Mouse (Mus musculus): ENCODE results near the gene Dok5.
A peak's percentile ranks its signal among the peaks of the same experiment; 100 is the strongest.

Dok5 gene

DNA sequence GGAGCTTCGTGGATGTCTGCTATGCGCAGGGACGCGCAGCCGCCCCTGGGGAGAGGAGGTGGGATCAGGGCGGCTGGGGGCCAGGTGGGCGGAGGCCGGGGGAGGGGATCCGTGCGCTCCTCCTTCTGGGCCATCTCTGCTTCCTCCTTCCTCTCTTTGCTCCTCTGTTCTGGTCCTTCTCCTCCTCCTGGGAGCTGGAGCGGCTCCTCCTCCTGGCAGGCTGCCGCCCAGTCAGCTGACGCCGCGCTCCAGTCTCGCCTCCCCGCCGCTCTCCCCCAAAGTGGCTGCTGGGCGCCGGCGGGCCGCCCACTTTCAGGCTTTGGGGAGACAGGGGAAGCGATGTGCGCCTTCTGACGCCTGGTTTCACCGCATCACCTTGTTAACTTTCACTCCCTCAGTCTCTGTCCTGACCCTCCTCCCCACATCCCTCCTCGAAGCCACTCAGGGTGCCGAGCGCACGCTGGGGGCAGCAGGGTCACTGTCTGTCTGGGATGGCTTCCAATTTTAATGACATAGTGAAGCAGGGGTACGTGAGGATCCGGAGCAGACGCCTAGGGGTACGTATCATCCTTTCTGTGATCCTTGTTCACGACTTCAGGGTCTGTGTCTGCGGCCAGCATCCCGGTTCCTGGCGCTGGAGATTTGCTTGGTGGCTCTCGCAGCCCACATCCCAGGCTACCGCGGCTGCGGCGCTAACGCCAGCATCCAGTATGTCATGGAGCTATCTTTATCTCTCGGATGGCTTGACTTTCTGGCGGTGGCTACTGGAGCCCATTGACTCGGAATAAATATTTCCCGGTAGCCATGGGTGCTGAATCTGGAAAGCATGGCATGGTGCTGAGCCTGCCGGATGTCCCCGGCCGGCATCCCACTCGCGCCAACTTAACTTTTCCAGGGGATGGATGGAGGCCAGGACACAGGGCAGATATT is at the start of gene Dok5:
Dok5 (plus strand) TSS at position 176 of the 930 bp plus-strand sequence.
- DNase-seq (ENCODE audit: low spot score) = peak; percentile 65

DNA sequence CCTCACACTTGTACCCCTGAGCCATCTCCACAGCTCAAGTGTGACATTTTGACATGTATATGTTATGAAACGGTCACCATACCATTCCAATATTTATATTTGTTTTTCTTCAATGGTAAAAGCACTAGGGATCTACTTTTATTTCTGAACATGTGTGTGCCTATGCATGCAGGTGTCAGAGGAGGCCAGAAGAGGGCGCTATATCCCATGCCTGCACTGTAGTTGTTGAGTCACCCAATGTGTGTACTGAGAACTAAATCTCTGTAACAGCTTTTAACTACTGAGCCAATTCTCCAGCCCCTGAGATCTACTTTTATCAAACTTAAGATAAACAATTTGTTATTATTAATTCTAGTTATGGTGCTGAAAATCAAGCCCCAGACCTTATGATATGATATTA is 48.2 kb upstream of the Dok5 start:
- no peak for DNase-seq (ENCODE audit: low spot score)

DNA sequence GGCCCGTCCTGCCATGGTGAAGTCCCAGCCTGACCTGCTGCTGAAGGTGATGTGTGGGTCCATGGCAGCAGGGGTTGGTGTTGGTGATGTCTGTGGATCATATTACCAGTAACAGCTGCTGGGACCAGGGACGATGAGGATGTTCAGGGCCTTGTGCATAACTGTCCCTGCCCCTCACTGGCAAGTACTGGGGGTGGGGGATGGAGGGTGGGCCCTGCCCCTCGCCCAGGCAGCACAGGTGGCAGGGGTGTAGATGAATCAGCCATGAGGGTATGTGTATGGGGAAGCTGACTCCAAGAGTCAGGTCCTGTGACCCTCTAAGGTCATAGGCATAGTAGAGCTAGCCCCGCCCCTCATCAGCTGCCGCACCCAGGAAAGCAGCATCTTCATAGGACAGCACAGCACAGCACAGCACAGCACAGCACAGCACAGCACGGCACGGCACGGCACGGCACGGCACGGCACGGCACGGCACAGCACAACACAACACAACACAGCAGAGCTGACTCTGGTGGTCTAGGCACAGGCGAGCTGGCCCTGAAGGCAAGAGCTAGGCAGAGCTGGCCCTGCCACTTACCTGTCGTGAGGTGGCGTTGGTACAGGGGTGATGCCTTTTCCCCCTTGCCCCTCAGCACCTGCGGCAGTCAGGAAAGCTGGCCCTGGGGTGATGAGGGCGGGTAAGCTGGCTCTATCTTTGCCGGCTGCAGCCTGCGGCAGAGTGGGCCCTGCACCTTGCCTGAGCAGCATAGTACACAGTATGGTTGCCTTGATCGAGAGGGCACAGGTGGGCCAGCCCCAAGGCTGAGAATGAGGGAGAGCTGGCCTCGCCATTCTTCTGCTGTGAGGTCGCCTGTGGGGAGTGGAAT is 36.3 kb upstream of the Dok5 start:
- no peak for DNase-seq (ENCODE audit: low spot score)

DNA sequence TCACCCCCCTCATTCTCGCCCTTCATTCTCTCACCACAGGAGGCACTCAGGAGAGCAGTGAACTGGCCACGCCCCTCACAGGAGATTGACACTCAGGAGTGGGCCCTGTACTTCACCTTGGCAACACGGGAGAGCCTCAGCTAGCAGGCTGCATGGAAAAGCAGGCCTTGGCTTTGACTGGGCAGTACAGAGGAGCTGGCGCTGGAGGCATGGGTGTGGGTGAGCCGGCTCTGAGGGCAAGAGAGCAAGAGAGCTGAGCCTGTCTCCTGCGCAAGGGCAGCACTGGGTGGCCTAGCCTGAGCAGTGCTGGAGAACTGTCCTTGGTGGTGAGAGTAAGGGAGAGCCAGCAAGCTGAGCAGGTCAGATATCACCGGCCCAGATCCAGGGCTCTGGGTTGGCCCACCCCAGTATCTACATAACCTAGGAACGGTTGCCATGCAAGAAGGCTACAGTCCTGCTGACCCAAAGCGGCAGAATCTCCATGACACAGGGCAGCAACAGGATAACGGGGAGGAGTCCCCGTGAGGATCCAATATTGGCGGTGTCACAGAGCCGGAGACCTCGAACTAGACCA is 35.6 kb upstream of the Dok5 start:
- no peak for DNase-seq (ENCODE audit: low spot score)

DNA sequence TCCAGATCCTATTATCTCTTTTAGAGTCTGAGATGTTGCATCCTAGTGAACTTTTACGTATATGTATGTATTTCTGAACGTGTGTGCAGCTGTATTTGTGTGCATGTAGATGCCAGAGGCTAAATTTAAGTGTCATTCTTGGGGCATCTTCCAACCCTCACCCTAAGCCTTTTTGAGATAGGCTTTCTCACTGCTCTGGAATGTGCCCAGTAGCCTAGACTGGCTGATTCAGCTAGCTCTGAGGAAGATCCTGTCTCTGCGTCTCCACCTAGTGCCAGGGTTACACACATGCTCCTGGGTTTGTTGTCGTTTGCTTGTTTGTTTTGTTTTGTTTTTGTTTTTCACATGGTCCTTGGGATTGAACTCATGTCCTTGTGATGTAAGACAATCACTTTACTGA is 31.1 kb upstream of the Dok5 start:
- no peak for DNase-seq (ENCODE audit: low spot score)

DNA sequence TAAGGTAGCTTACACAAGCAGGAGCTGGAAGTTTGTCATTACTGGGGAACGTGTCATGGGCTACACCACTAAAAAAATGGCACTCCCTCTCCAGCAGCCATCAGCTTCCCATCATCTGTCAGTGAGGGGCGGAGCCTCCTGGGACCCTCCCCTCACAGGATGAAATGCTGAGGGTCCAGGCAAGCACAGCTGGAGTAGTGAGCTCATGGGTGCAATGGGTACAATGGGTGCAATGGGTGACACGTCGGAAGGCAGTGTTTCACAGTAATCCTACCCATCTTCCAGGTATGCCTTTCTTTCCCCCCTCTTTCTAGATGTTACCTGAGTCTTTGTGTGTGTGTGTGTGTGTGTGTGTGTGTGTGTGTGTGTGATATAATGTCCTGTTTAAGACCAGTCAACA is 25.1 kb upstream of the Dok5 start:
- DNase-seq (ENCODE audit: low spot score) = no peak

DNA sequence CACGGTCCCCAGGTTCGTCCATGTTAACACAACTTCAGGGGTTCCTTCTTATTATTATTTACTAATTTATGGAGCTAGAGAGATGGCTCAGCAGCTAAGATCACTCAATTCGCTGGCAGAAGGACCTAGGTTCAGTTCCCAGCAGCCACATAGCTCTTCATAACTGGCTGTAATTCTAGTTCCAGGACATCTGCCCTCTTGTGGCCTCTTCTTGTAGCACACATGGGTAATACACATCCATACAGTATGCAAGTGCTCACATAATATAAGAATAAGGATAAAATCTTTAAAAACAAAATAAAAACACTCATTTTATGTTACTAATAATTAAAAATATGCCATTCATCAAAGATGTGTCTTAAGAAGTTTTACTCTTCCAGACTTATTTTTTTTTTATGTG is 23.9 kb upstream of the Dok5 start:
- DNase-seq (ENCODE audit: low spot score) = no peak

DNA sequence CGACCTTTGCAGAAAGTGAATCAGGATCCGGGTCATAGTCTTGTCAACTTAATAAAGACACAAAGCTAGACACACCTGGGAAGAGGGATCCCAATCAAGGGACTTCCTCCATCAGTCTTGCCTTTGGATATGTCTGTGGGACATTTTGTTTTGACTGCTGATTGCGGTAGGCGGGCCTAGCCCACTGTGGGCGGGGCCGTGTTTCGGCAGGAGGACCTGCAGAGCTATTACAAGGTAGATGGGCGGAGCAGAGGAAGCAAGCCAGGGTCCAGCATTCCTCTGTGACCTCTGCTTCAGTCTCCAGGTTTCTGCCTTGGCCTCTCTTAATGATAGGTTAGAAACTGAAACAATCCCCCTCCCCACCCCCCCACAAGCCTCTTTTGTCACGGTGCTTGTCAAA is 22.7 kb upstream of the Dok5 start:
- no peak for DNase-seq (ENCODE audit: low spot score)

DNA sequence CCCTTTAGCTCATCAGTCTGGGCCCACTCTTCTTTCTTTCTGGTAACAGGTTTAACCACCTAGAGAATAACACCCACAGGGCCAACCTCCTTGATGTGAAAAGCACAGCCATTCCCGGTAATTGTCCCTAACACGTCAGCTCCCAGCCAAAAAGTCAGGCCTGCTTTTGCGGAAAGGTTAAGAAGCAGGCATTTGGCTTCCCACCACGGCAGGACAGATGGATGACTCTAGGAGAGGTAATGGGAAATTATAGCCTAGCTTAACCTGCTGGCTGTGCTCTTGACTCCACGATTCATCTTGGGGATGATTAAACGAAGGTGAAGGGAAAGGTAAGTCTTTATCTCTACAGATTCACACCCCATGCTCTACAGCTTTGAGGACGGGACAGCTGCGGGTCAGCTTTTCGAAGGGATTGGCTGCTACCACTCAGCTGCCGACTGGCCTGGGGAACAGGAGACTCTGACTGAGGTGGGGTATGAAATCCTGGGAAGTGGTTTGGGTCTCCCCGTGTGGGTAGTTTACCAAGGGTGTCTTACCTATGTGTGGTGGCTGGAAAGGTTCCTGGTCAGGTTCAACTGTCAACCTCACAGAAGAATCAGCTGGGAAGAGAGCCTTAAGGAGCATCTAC is 18.8 kb upstream of the Dok5 start:
- DNase-seq (ENCODE audit: low spot score) = no peak

DNA sequence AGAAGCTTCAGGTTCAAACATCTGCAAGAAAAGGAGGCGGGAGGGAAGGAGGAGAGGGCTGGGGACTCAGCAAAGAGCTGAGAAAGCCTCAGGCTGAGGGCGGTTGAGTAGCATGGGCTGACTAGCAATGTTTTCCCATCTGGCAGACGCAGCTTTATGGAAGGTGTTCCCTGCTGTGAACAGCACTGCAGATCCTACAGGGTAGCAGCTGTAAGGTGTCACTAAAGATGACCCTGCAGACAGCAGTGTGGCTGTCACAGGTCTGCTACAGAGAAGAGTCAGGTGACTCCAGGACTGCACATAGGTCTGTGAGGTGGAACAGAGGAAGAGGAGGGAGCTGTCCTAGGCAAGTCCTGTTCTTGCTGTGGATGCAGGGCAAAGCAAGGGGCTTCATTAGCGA is 11.2 kb upstream of the Dok5 start:
- DNase-seq (ENCODE audit: low spot score) = no peak

DNA sequence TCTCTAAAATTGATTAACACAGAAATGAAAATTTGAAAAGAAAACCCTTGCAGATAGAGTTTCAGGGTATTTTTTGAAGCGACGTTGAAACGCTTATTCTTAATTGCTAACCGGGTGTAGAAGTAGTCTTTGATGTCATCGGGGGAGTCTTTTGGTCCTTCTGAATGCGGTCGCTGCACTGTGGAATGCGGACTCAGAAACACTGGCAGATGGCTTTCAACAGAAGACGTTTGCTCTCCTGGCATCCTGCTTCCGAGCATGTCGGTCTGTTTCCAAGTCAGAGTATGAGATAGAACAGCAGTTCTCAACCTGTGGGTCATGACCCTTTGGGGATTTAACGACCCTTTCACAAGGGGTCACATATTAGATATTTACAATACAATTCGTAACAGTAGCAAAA is 7.5 kb upstream of the Dok5 start:
- no peak for DNase-seq (ENCODE audit: low spot score)

DNA sequence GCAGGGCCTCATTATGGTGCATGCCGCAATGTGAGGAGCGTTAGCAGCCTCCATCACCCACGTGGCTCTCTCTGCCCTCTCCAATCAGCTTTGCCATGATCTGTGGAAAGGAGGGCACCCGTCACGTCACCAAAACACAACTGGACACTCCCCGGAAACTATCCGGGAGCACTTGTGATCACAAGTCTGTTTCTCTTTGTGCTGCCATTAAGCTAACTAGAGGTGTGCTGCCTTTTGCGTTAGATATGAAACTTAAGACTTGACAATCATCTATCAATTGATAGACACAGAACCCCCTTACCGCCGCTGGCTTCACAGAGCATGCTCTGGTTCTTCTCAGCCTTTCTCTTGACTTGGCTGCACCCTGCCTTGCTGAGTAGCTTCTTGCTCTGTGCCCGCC is 6.9 kb upstream of the Dok5 start:
- no peak for DNase-seq (ENCODE audit: low spot score)

DNA sequence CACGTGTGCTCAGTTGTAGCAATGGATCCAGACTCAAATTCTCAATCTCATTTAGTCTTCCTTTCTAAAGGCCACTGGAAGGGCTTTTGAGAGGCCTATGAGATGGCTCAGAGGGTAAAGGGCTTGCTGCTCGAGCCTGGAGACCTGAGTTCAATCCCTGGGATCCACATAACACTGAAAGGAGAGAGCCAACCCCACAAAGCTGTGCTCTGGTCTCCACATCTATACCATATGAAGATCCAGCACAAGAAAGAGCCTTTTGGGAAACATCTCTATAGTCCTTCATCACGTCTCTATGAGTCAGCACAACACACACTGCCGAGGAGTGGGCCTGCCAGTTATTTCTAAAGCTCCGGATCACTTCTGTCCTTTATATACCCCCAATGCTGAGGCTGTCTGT is 5.8 kb upstream of the Dok5 start:
- DNase-seq (ENCODE audit: low spot score) = no peak

DNA sequence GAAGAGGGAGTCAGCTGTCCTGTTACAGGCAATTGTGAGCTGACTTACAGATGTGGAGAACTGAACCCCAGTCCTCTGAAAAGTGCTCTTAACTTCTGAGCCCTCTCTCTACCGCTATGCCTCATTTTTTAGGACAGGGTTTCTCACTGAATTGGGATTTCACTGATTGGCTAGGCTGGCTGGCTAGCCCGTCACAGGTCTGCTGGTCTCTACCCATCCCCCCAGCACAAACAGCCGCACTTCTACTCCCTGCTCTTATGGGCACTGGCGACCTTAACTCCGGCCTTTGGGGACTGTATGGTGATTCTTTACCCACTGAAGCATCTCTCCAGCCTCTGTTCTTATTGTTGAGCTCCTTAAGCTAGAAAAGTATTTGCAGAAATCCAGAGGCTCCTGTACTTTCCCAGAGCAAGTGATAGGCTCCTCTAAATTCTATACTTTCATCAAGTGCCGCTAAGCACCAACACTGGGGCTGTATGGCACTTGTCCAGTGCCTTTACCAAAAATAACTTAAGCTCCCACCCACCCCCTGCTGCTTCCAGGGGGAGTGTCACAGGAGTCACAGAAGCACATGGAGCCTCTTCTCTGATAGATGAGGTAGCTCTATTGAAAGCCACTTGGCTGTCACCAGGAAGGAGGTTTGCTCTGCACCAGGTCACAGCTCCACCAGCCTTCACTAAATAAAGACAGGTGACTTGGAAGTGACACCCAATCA is 4.5 kb upstream of the Dok5 start:
- no peak for DNase-seq (ENCODE audit: low spot score)

DNA sequence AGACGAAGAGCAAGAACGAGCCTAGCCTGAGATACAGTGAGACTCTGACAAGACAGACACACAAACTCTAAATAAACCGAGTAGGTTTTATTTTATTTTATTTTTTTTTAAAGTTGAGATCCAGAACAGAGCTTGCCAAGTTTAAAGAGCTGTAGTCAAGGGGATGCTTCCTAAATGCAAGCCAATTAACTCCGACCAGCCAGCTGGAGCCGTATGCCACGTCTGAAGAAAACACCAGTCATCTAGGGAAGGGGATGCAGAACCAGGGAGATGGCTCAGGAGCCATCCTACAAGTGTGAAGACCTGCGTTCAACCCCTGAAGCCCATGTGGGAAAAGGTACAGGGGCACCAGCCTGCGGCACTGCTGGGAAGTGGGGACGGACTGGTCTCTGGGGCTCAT is 2.7 kb upstream of the Dok5 start:
- DNase-seq (ENCODE audit: low spot score) = no peak

DNA sequence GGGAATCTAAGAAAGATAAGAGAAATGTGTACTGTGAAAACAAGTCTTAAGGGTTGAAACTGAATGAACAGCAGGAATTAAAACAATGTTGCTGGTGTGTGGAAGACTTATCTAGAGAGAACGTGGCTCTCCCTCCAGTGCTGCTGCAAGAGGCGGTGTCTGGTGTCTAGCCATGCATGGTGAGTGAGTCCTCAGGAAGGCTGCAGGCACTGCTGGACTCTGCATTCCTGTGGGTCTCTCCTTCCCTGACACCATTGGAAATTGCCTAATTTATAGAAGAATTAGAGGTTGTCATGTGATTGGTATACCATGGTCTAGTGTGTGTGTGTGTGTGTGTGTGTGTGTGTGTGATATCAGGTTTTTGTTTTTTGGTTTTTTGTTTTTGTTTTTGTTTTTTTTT is 1.9 kb upstream of the Dok5 start:
- no peak for DNase-seq (ENCODE audit: low spot score)

DNA sequence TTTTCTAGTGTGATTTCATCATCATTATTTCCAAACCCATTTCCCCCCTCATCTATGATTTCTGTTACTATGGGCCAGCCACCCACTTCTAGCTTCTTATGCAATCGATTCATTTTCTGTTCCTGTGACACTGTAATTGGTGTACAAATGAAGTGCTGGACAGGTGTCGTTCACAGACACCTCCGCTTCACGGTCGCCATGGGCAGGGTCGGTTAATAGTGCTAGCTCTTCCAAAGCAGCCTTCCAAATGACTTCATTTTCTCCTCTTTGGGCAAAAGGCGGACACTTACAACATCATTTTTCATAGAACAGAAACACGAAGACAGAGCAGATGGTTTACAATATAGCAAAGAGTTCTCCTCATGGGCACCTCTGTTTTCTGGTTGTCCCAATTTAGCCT is 1.5 kb upstream of the Dok5 start:
- no peak for DNase-seq (ENCODE audit: low spot score)

DNA sequence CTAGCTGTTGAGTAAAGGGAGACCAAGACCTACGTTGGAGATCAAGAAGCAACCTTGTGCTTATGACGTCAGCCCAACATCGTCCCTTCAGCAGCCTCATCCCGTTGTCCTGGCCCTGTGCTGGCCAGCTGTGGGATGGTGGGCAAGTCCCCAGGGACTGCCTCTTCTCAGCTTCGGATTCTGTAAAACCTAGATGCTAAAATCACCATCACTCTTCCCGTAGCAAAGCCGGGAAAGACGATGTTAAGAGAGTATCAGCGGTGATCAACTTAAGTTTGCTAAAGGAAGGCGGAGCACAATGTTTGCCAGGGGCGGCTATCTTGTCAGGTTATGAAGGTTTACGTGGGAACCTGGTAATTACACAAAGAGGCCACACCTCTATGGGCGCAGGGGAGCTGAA is 826 bp upstream of the Dok5 start:
- DNase-seq (ENCODE audit: low spot score) = no peak

DNA sequence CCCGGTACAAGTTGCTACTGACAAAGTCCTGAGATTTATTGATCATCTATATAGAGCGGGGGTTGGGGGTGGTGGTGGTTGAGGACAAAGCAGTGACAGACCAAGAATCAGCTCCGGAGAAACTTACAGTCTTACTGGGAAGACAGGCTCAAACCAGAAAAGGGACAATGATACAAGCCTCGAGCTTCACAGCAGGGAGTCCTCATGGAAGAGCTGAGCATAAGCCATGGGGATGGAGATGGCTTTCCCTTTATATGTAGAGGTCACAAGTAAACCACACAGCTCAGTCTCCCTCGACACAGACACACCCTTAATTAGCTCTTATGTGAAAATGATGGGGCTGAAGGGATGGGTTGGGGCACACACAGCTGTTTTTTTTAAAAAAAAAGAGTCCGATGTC is 402 bp upstream of the Dok5 start:
- no peak for DNase-seq (ENCODE audit: low spot score)

DNA sequence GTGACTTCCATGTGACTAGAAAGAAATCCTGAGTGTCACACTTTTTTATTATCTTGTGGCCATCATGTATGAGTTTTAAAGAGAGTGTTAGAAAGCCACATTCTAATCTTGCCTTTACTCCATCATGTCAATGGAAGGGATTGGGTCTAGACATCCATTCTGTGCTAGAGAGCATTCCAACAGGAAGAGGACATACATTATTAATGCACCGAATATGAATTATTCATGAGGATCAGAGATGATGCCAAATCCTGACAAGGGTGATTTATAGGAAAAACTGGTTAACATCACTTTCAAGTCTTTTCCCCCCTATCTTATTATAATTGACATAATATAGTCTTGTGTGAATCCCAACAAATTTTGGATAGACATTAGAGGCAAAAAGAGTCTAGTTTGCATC is 2.1 kb downstream of the Dok5 start:
- DNase-seq (ENCODE audit: low spot score) = no peak

DNA sequence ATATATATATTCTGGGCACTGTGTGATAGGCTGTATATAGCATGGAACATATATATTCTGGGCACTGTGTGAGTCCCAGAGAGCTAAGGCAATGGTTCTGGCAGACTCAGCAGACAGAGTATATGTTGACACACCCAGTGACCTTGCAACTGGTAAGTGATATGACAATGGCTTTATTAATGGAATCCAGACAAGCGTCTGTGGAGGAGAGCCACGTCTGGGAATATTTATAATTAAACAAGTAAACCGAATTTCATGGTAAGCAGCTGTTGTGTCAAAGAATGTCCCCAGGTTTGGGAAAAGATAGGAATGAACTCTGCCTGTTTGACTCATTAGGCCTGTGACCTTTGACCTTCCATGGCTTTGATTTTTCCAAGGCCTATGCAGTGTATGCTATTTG is 2.8 kb downstream of the Dok5 start:
- DNase-seq (ENCODE audit: low spot score) = no peak

DNA sequence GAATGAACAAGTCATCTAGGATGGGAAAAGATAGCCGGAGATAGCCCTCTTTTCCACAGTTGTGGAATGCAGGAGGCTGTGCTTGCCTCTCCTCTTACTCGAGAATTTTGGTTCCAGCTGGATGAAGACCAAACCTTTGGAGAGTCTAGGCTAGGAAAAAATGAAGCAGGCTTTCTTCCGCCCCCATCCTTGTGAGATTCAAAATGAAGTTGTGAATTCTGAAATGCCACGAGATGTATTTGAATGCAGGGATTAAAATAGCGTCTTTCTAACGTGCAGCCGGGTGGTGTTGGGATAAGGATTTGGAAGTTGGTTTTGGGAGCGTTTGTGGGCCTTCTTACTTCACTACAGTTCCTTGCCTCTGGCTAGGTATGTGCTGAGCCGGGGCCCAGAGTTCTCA is 6.8 kb downstream of the Dok5 start:
- no peak for DNase-seq (ENCODE audit: low spot score)
